Mouse (Mus musculus): Measurements from ENCODE around the gene Gm8232.
"Not testable (repeated sequence)": the region's sequence is repeated elsewhere in the genome, so short reads cannot be mapped to it uniquely, and the experiment has no call there.

The Gm8232 gene

GRCm38 (mm10) chr14:44433335-44433734 is at the start of gene Gm8232:
Gm8232 (plus strand) TSS chr14:44433635.
- DNase-seq (ENCODE audit: low spot score in 2 of 2), result not testable (repeated sequence)

GRCm38 (mm10) chr14:44384233-44384632 is 49.2 kb upstream of the Gm8232 start:
- DNase-seq (ENCODE audit: low spot score in 2 of 2), result not testable (repeated sequence)

GRCm38 (mm10) chr14:44410588-44410987 is 22.8 kb upstream of the Gm8232 start, which contains the start of gene Gm3371:
Gm3371 (minus strand) TSS chr14:44410688.
- not testable (repeated sequence) for DNase-seq (ENCODE audit: low spot score in 2 of 2)

Measured in urinary bladder, postnatal 4 days (tissue).